Mouse (Mus musculus): Measurements from ENCODE around the gene Leo1.

- TF ChIP-seq CTCF (IDR thresholded peaks at IDR 0.05; ENCODE audit: low read depth, low read length) (no peak), POLR2A (IDR thresholded peaks at IDR 0.05; ENCODE audit: extremely low read depth, insufficient read depth, low read length) (no peak)
These were observed 21.8 kb downstream of the Leo1 start for GRCm38 (mm10) chr9:75463050-75463660.

All from liver, adult 2 months (tissue).